Mouse (Mus musculus) MEL (cell line): ENCODE data around the gene Ttc24. TPM values are rescaled to one million over a fixed set of nuclear protein-coding genes. Genes with fewer than 3 reads are reported as not detected.

Experiments used
- DNase-seq: peaks from one replicate; pipeline ENCODE4 v3.0.0; 2011; ENCODE audit warnings: low read depth, low spot score
- H3K27ac ChIP-seq: 2 replicates; pipeline ENCODE4 v1.5.1; 2012; ENCODE audit warnings: low read depth, mild to moderate bottlenecking, control low read depth, low read length, moderate library complexity; ENCODE audit not compliant: control insufficient read depth
- H3K27me3 ChIP-seq, 2 experiments: fragments of 150-350 bp in 1 of 2; sonication (generic) in 1 of 2; 2 replicates each; pipeline ENCODE4 v1.6.1; 2012; ENCODE audit warnings: low read length in 2 of 2, mild to moderate bottlenecking in 2 of 2, improper control_type of control experiment in 1 of 2, moderate library complexity in 1 of 2; ENCODE audit not compliant: insufficient read depth in 2 of 2, control insufficient read depth in 1 of 2
- H3K36me3 ChIP-seq, 2 experiments: 2 replicates each; pipeline ENCODE4 v1.6.1; 2012 to 2014; ENCODE audit warnings: low read length in 2 of 2, improper control_type of control experiment in 1 of 2, inconsistent platforms in 1 of 2, mild to moderate bottlenecking in 1 of 2; ENCODE audit not compliant: insufficient read depth in 2 of 2, control insufficient read depth in 1 of 2
- H3K4me1 ChIP-seq, 2 experiments: fragments of 150-350 bp in 1 of 2; sonication (generic) in 1 of 2; 2 replicates each; pipeline ENCODE4 v1.6.1; 2012; ENCODE audit warnings: low read length in 2 of 2, improper control_type of control experiment in 1 of 2, mild to moderate bottlenecking in 1 of 2; ENCODE audit not compliant: insufficient read depth in 2 of 2, control insufficient read depth in 1 of 2
- H3K4me3 ChIP-seq, 2 experiments: fragments of 150-350 bp in 1 of 2; sonication (generic) in 1 of 2; 2 replicates each; pipeline ENCODE4 v1.5.1; 2012; ENCODE audit warnings: low read depth in 2 of 2, low read length in 2 of 2, mild to moderate bottlenecking in 2 of 2, moderate library complexity in 2 of 2, control low read depth in 1 of 2, improper control_type of control experiment in 1 of 2; ENCODE audit not compliant: control insufficient read depth in 1 of 2, insufficient read depth in 1 of 2
- H3K79me2 ChIP-seq: 2 replicates; pipeline ENCODE4 v1.6.1; 2012; ENCODE audit warnings: mild to moderate bottlenecking, low read length, moderate library complexity; ENCODE audit not compliant: control insufficient read depth, poor library complexity, insufficient read depth
- H3K9ac ChIP-seq: 2 replicates; pipeline ENCODE4 v1.6.1; 2012; ENCODE audit warnings: low read depth, mild to moderate bottlenecking, control low read depth, low read length, moderate library complexity; ENCODE audit not compliant: control insufficient read depth, poor library complexity, severe bottlenecking
- H3K9me3 ChIP-seq: fragments of 150-350 bp; sonication (generic); replicated peaks from 2 replicates; pipeline ENCODE4 v1.6.1; 2012; ENCODE audit warnings: mild to moderate bottlenecking, low read length, improper control_type of control experiment, moderate library complexity; ENCODE audit not compliant: insufficient read depth
- BHLHE40 ChIP-seq: IDR thresholded peaks from 2 replicates; pipeline ENCODE4 v1.6.1; 2012; ENCODE audit warnings: low read depth, mild to moderate bottlenecking, inconsistent platforms, low read length, improper control_type of control experiment, borderline replicate concordance
- CHD1 ChIP-seq: IDR thresholded peaks from 2 replicates; pipeline ENCODE4 v1.6.1; 2012; ENCODE audit warnings: low read depth, mild to moderate bottlenecking, inconsistent platforms, low read length, improper control_type of control experiment
- CHD2 ChIP-seq: IDR thresholded peaks from 2 replicates; pipeline ENCODE4 v1.6.1; 2011; ENCODE audit warnings: low read length, improper control_type of control experiment
- CTCF ChIP-seq, 3 experiments: IDR thresholded peaks in 2 of 3; conservative IDR thresholded peaks in 1 of 3; 2 replicates each; pipeline ENCODE4 v1.5.1; 2011 to 2012; ENCODE audit warnings: low read length in 3 of 3, low read depth in 2 of 3, mild to moderate bottlenecking in 2 of 3, improper control_type of control experiment in 1 of 3, inconsistent platforms in 1 of 3, mixed read lengths in 1 of 3, moderate library complexity in 1 of 3; ENCODE audit not compliant: control insufficient read depth in 1 of 3, insufficient read depth in 1 of 3, poor library complexity in 1 of 3, severe bottlenecking in 1 of 3
- E2F4 ChIP-seq: IDR thresholded peaks from 2 replicates; pipeline ENCODE4 v1.6.1; 2011; ENCODE audit warnings: low read depth, low read length, improper control_type of control experiment, borderline replicate concordance
- ELF1 ChIP-seq: IDR thresholded peaks from 2 replicates; pipeline ENCODE4 v1.6.1; 2014; ENCODE audit warnings: low read depth, mild to moderate bottlenecking, inconsistent platforms, low read length, improper control_type of control experiment, moderate library complexity
- EP300 ChIP-seq, 2 experiments: IDR thresholded peaks; 2 replicates each; pipeline ENCODE4 v1.6.1; 2011; ENCODE audit warnings: improper control_type of control experiment in 2 of 2, low read length in 2 of 2, low read depth in 1 of 2, mild to moderate bottlenecking in 1 of 2
- ETS1 ChIP-seq: IDR thresholded peaks from 2 replicates; pipeline ENCODE4 v1.6.1; 2012; ENCODE audit warnings: low read depth, mild to moderate bottlenecking, inconsistent platforms, low read length, improper control_type of control experiment, moderate library complexity
- GABPA ChIP-seq: IDR thresholded peaks from 2 replicates; pipeline ENCODE4 v1.6.1; 2012; ENCODE audit warnings: low read depth, mild to moderate bottlenecking, inconsistent platforms, low read length, improper control_type of control experiment, moderate library complexity
- GATA1 ChIP-seq: IDR thresholded peaks from 2 replicates; pipeline ENCODE4 v1.6.1; 2011; ENCODE audit warnings: low read depth, low read length, improper control_type of control experiment
- HCFC1 ChIP-seq: IDR thresholded peaks from 2 replicates; pipeline ENCODE4 v1.6.1; 2012; ENCODE audit warnings: low read depth, mild to moderate bottlenecking, inconsistent platforms, low read length, improper control_type of control experiment, moderate library complexity
- JUND ChIP-seq: IDR thresholded peaks from 2 replicates; pipeline ENCODE4 v1.6.1; 2011; ENCODE audit warnings: low read depth, mild to moderate bottlenecking, improper control_type of control experiment, low read length
- KAT2A ChIP-seq: conservative IDR thresholded peaks from 2 replicates; pipeline ENCODE4 v1.6.1; 2012; ENCODE audit warnings: low read depth, low read length, improper control_type of control experiment, inconsistent platforms
- MAFK ChIP-seq: IDR thresholded peaks from 2 replicates; pipeline ENCODE4 v1.6.1; 2011; ENCODE audit warnings: low read depth, mild to moderate bottlenecking, low read length, improper control_type of control experiment, borderline replicate concordance
- MAX ChIP-seq: IDR thresholded peaks from 2 replicates; pipeline ENCODE4 v1.6.1; 2011; ENCODE audit warnings: low read length, improper control_type of control experiment
- MAZ ChIP-seq: IDR thresholded peaks from 2 replicates; pipeline ENCODE4 v1.6.1; 2012; ENCODE audit warnings: low read depth, mild to moderate bottlenecking, inconsistent platforms, low read length, improper control_type of control experiment
- MEF2A ChIP-seq: IDR thresholded peaks from 2 replicates; pipeline ENCODE4 v1.6.1; 2014; ENCODE audit warnings: low read depth, mild to moderate bottlenecking, inconsistent platforms, low read length, improper control_type of control experiment; ENCODE audit not compliant: poor library complexity, insufficient replicate concordance, severe bottlenecking; ENCODE audit errors: extremely low read depth
- MXI1 ChIP-seq: IDR thresholded peaks from 2 replicates; pipeline ENCODE4 v1.6.1; 2011; ENCODE audit warnings: mild to moderate bottlenecking, low read depth, low read length, improper control_type of control experiment
- MYB ChIP-seq: IDR thresholded peaks from 2 replicates; pipeline ENCODE4 v1.6.1; 2011; ENCODE audit warnings: mild to moderate bottlenecking, low read depth, low read length, improper control_type of control experiment
- MYC ChIP-seq: IDR thresholded peaks from 2 replicates; pipeline ENCODE4 v1.6.1; 2011; ENCODE audit warnings: low read depth, mild to moderate bottlenecking, low read length, improper control_type of control experiment, moderate library complexity
- NRF1 ChIP-seq: IDR thresholded peaks from 2 replicates; pipeline ENCODE4 v1.6.1; 2014; ENCODE audit warnings: low read depth, mild to moderate bottlenecking, inconsistent platforms, low read length, improper control_type of control experiment, moderate library complexity; ENCODE audit not compliant: poor library complexity, insufficient read depth, severe bottlenecking
- POLR2A ChIP-seq, 2 experiments: IDR thresholded peaks; 2 replicates each; pipeline ENCODE4 v1.6.1; 2011 to 2012; ENCODE audit warnings: low read length in 2 of 2, mild to moderate bottlenecking in 2 of 2, control low read depth in 1 of 2, improper control_type of control experiment in 1 of 2, low read depth in 1 of 2, moderate library complexity in 1 of 2; ENCODE audit not compliant: control insufficient read depth in 1 of 2, insufficient read depth in 1 of 2, poor library complexity in 1 of 2
- POLR2AphosphoS2 ChIP-seq: IDR thresholded peaks from 2 replicates; pipeline ENCODE4 v1.6.1; 2011; ENCODE audit warnings: low read length, improper control_type of control experiment
- POLR2AphosphoS5 ChIP-seq: IDR thresholded peaks from 2 replicates; pipeline ENCODE4 v1.6.1; 2012; ENCODE audit warnings: low read depth, borderline replicate concordance, mild to moderate bottlenecking, inconsistent platforms, low read length, moderate library complexity, mixed read lengths
- RAD21 ChIP-seq: IDR thresholded peaks from 2 replicates; pipeline ENCODE4 v1.6.1; 2011; ENCODE audit warnings: mild to moderate bottlenecking, low read depth, low read length, improper control_type of control experiment
- RCOR1 ChIP-seq: IDR thresholded peaks from 2 replicates; pipeline ENCODE4 v1.6.1; 2012; ENCODE audit warnings: low read depth, mild to moderate bottlenecking, inconsistent platforms, low read length, improper control_type of control experiment
- SIN3A ChIP-seq: IDR thresholded peaks from 2 replicates; pipeline ENCODE4 v1.6.1; 2012; ENCODE audit warnings: low read length, improper control_type of control experiment, inconsistent platforms
- SMC3 ChIP-seq: IDR thresholded peaks from 2 replicates; pipeline ENCODE4 v1.6.1; 2011; ENCODE audit warnings: low read depth, low read length, improper control_type of control experiment
- TBP ChIP-seq: IDR thresholded peaks from 2 replicates; pipeline ENCODE4 v1.8.0; 2011; ENCODE audit warnings: low read depth, low read length, improper control_type of control experiment
- USF1 ChIP-seq: IDR thresholded peaks from 2 replicates; pipeline ENCODE4 v1.6.1; 2014; ENCODE audit warnings: low read depth, mild to moderate bottlenecking, inconsistent platforms, low read length, improper control_type of control experiment, moderate library complexity
- USF2 ChIP-seq, 2 experiments: IDR thresholded peaks; 2 replicates each; pipeline ENCODE4 v1.6.1; 2011 to 2012; ENCODE audit warnings: improper control_type of control experiment in 2 of 2, low read length in 2 of 2, borderline replicate concordance in 1 of 2, inconsistent platforms in 1 of 2, low read depth in 1 of 2, mild to moderate bottlenecking in 1 of 2; ENCODE audit not compliant: insufficient read depth in 1 of 2
- ZC3H11A ChIP-seq: IDR thresholded peaks from 2 replicates; pipeline ENCODE4 v1.6.1; 2012; ENCODE audit warnings: low read depth, mild to moderate bottlenecking, inconsistent platforms, low read length, improper control_type of control experiment
- ZKSCAN1 ChIP-seq: IDR thresholded peaks from 2 replicates; pipeline ENCODE4 v1.6.1; 2012; ENCODE audit warnings: low read depth, mild to moderate bottlenecking, inconsistent platforms, low read length, improper control_type of control experiment, moderate library complexity
- ZMIZ1 ChIP-seq: IDR thresholded peaks from 2 replicates; pipeline ENCODE4 v1.6.1; 2012; ENCODE audit warnings: low read depth, mild to moderate bottlenecking, inconsistent platforms, low read length, improper control_type of control experiment, moderate library complexity
- ZNF384 ChIP-seq: IDR thresholded peaks from 2 replicates; pipeline ENCODE4 v1.6.1; 2012; ENCODE audit warnings: low read depth, mild to moderate bottlenecking, inconsistent platforms, low read length, improper control_type of control experiment
- polyA plus RNA-seq, 2 experiments: library from polyadenylated mRNA; stranded (reverse) in 1 of 2; unstranded in 1 of 2; fragments of >175 nt in 1 of 2; fragments of >200 nt in 1 of 2; gene quantifications; 2 replicates each; pipeline versions ENCODE4 v1.2.1 to v1.2.4; 2012; ENCODE audit warnings: low replicate concordance in 2 of 2, low read depth in 1 of 2; ENCODE audit not compliant: insufficient read length in 2 of 2, insufficient read depth in 1 of 2, missing spikeins in 1 of 2
- total RNA-seq: library from RNA; depleted of rRNA; stranded (reverse); fragments of 300-350 nt; gene quantifications from 2 replicates; pipeline ENCODE4 v1.2.3, GENCODE M21; 2012

The Ttc24 gene
- total and polyA plus RNA-seq, 3 experiments = not detected

DNA sequence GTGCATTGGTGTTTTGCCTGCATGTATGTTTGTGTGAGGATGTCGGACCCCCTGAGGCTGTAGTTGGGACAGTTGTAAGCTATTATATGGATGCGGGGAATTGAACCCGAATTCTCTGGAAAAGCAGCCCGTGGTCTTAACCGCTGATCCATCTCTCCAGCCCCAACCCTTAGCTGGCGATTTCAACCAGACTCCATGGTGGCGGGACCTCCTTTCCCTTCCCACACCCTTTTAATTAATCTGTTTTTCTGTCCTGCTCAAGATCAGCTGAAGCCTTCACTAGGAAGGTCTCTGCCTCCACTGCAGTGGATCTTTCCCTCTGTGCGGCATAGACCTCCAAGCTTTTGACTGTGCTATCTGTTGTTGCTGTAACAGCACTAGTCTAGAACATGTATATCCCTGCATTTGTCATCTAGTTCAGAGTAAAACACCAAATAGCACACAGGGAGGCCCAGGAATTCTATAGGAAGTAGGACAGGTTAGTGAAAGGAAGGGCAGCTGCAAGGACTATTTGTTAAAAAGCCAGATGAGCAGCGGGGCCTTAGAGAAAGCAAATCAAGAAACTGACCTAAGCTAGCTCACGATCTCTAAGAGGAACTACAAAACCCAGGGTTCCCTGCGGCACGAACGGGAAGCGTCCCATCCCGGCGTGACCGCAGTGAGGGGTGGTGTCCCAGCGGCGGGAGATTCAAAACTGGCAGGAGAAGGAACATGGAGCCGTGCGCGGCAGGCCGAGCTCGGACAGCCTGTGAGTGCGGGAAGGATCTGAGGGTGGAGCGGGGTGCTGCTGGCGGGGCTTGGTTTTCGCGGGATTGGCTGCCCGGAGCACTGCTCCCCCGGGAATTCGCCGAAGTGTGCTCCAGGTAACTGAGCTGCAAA, 3.5 kb upstream of the Ttc24 start, which contains the start of gene Iqgap3:
Gene Iqgap3, plus strand, starts transcription at position 627 of the 879 bp plus-strand sequence.
- Histone ChIP-seq H3K36me3 (peaks cover 0 to 4% of the 10 kb centered on the region in 2 experiments; a peak in 2 of 4 replicates), H3K27me3 (peaks cover 12 to 13% of the 10 kb centered on the region in 2 experiments), H3K4me1 (peaks cover 3 to 10% of the 10 kb centered on the region in 2 experiments), H3K9ac (peak within 1 kb of the TSS; percentile 68), H3K9me3 (no peaks in the 10 kb centered on the region), H3K79me2 (peaks cover 13% of the 10 kb centered on the region), H3K4me3 (peak within 1 kb of the TSS; percentile 69 to 75), H3K27ac (peak within 1 kb of the TSS; percentile 48)
- DNase-seq = peak; percentile 95
- no peak for TF ChIP-seq GABPA
- TF ChIP-seq ZKSCAN1 = no peak
- TF ChIP-seq MAFK = no peak
- TF ChIP-seq RAD21 = no peak
- TF ChIP-seq SMC3 = no peak
- peak; percentile 73 for TF ChIP-seq MAX
- peak; percentile 84 for TF ChIP-seq MAZ
- peak; percentile 99 for TF ChIP-seq HCFC1
- TF ChIP-seq USF2 (IDR thresholded peaks at IDR 0.05; ENCODE audit: borderline replicate concordance in 1 of 2, insufficient read depth in 1 of 2, low read depth in 1 of 2, low read length in 2 of 2) = no peak
- TF ChIP-seq POLR2AphosphoS5 = no peak
- TF ChIP-seq ETS1 = 0 out of 2 replicates have a peak, but pooled peaks have one; percentile 32
- 0 out of 2 replicates have a peak, but pooled peaks have one; percentile 12 for TF ChIP-seq NRF1
- no peak for TF ChIP-seq MEF2A
- no peak for TF ChIP-seq ZC3H11A
- TF ChIP-seq SIN3A = peak; percentile 99
- peak; percentile 80 for TF ChIP-seq USF1
- TF ChIP-seq CHD1 = 0 out of 2 replicates have a peak, but pooled peaks have one; percentile 46
- peak; percentile 94 for TF ChIP-seq ELF1
- peak; percentile 73 for TF ChIP-seq POLR2AphosphoS2
- TF ChIP-seq EP300 (IDR thresholded peaks at IDR 0.05; ENCODE audit: low read depth in 1 of 2, low read length in 2 of 2) = no peak
- peak; percentile 65 for TF ChIP-seq TBP
- peak in 1 of 2 experiments; percentile 85; a peak in 3 of 4 replicates for TF ChIP-seq POLR2A (IDR thresholded peaks at IDR 0.05; ENCODE audit: control insufficient read depth in 1 of 2, insufficient read depth in 1 of 2, low read depth in 1 of 2, low read length in 2 of 2, poor library complexity in 1 of 2)
- TF ChIP-seq CHD2 = peak; percentile 53
- no peak for TF ChIP-seq GATA1
- TF ChIP-seq MXI1 = peak; percentile 98
- no peak for TF ChIP-seq CTCF (IDR thresholded peaks at IDR 0.05 in 2 of 3, conservative IDR thresholded peaks at IDR 0.05 in 1 of 3; ENCODE audit: control insufficient read depth in 1 of 3, insufficient read depth in 1 of 3, low read depth in 2 of 3, low read length in 3 of 3, poor library complexity in 1 of 3, severe bottlenecking in 1 of 3)
- TF ChIP-seq KAT2A = peak; percentile 93
- no peak for TF ChIP-seq RCOR1
- no peak for TF ChIP-seq JUND
- TF ChIP-seq BHLHE40 = no peak
- TF ChIP-seq ZNF384 = no peak
- TF ChIP-seq E2F4 = peak; percentile 99
- TF ChIP-seq MYB = no peak
- peak; percentile 51 for TF ChIP-seq ZMIZ1
- peak; percentile 79 for TF ChIP-seq MYC
